Mouse (Mus musculus): ENCODE data around the gene Churc1. TPM values are rescaled to one million over a fixed set of nuclear protein-coding genes. Genes with fewer than 3 reads are reported as not detected.

Churc1 gene
- 76.7 and 80.3 TPM in 2 replicates for polyA plus RNA-seq (2015; fragmentation: Nextera tagmentation; extraction: Ambion mirVana)

- 0% methylated on average over 31 of the region's 31 CpGs for WGBS (ENCODE audit: insufficient replicate concordance)
- Histone ChIP-seq H3K9me3 (replicated peaks) (no peaks in the 10 kb centered on the region), H3K36me3 (replicated peaks) (no peaks in the 10 kb centered on the region), H3K27ac (replicated peaks) (peak within 1 kb of the TSS; percentile 88), H3K4me2 (peak within 1 kb of the TSS; percentile 77), H3K27me3 (no peaks in the 10 kb centered on the region), H3K4me3 (replicated peaks) (peak within 1 kb of the TSS; percentile 80), H3K9ac (peak within 1 kb of the TSS; percentile 78), H3K4me1 (replicated peaks) (peaks cover 17% of the 10 kb centered on the region)
- peak; percentile 99 for ATAC-seq (ENCODE audit: insufficient read depth)
Measured at GRCm38 (mm10) chr12:76765354-76765851, at the start of gene Churc1, which contains the start of gene Fntb. TSS of gene Churc1 (plus strand) at chr12:76765538. TSS of gene Fntb (plus strand) at chr12:76765589.

- Histone ChIP-seq H3K27me3 (peaks cover 19% of the 10 kb centered on the region), H3K4me3 (replicated peaks) (no peak overlapping the region), H3K4me1 (replicated peaks) (peaks cover 26% of the 10 kb centered on the region), H3K4me2 (no peak overlapping the region), H3K36me3 (replicated peaks) (no peaks in the 10 kb centered on the region), H3K9ac (no peak overlapping the region), H3K27ac (replicated peaks) (no peak overlapping the region), H3K9me3 (replicated peaks) (no peaks in the 10 kb centered on the region)
- peak; percentile 65 for ATAC-seq (ENCODE audit: insufficient read depth)
- 69% methylated on average over 4 of the region's 4 CpGs for WGBS (ENCODE audit: insufficient replicate concordance)
Measured at GRCm38 (mm10) chr12:76718384-76718783, 47.0 kb upstream of the Churc1 start.

GRCm38 (mm10) chr12:76720572-76720971 is 44.8 kb upstream of the Churc1 start:
- Histone ChIP-seq H3K4me2 (no peak overlapping the region), H3K9me3 (replicated peaks) (no peaks in the 10 kb centered on the region), H3K27ac (replicated peaks) (no peak overlapping the region), H3K4me1 (replicated peaks) (peaks cover 21% of the 10 kb centered on the region), H3K27me3 (peaks cover 9% of the 10 kb centered on the region), H3K4me3 (replicated peaks) (no peak overlapping the region), H3K9ac (no peak overlapping the region), H3K36me3 (replicated peaks) (no peaks in the 10 kb centered on the region)
- no peak for ATAC-seq (ENCODE audit: insufficient read depth)

GRCm38 (mm10) chr12:76722026-76722425 is 43.3 kb upstream of the Churc1 start:
- no peak for ATAC-seq (ENCODE audit: insufficient read depth)
- H3K36me3 ChIP-seq (replicated peaks), result no peaks in the 10 kb centered on the region
- peaks cover 4% of the 10 kb centered on the region for H3K27me3 ChIP-seq
- no peak overlapping the region for H3K4me2 ChIP-seq
- no peak overlapping the region for H3K27ac ChIP-seq (replicated peaks)
- no peaks in the 10 kb centered on the region for H3K9me3 ChIP-seq (replicated peaks)
- 65% methylated on average over 3 of the region's 3 CpGs for WGBS (ENCODE audit: insufficient replicate concordance)
- H3K4me1 ChIP-seq (replicated peaks), result peaks cover 21% of the 10 kb centered on the region
- no peak overlapping the region for H3K9ac ChIP-seq
- H3K4me3 ChIP-seq (replicated peaks), result no peak overlapping the region

GRCm38 (mm10) chr12:76727955-76728354 is 37.4 kb upstream of the Churc1 start:
- ATAC-seq (ENCODE audit: insufficient read depth), result no peak
- no peaks in the 10 kb centered on the region for H3K9me3 ChIP-seq (replicated peaks)
- H3K27ac ChIP-seq (replicated peaks), result no peak overlapping the region
- H3K27me3 ChIP-seq, result peaks cover 31% of the 10 kb centered on the region
- no peak overlapping the region for H3K4me2 ChIP-seq
- no peaks in the 10 kb centered on the region for H3K36me3 ChIP-seq (replicated peaks)
- no peak overlapping the region for H3K9ac ChIP-seq
- H3K4me1 ChIP-seq (replicated peaks), result no peaks in the 10 kb centered on the region
- no peak overlapping the region for H3K4me3 ChIP-seq (replicated peaks)
- WGBS (ENCODE audit: insufficient replicate concordance), result 63% methylated on average over 4 of the region's 4 CpGs

GRCm38 (mm10) chr12:76750866-76751459 is 14.4 kb upstream of the Churc1 start:
- WGBS (ENCODE audit: insufficient replicate concordance), result 75% methylated on average over 16 of the region's 16 CpGs
- no peak overlapping the region for H3K4me2 ChIP-seq
- H3K9me3 ChIP-seq (replicated peaks), result no peaks in the 10 kb centered on the region
- ATAC-seq (ENCODE audit: insufficient read depth), result no peak
- no peak overlapping the region for H3K27ac ChIP-seq (replicated peaks)
- peaks cover 22% of the 10 kb centered on the region for H3K27me3 ChIP-seq
- no peak overlapping the region for H3K4me3 ChIP-seq (replicated peaks)
- H3K4me1 ChIP-seq (replicated peaks), result no peaks in the 10 kb centered on the region
- H3K9ac ChIP-seq, result no peak overlapping the region
- no peaks in the 10 kb centered on the region for H3K36me3 ChIP-seq (replicated peaks)

- peaks cover 22% of the 10 kb centered on the region for H3K27me3 ChIP-seq
- H3K27ac ChIP-seq (replicated peaks), result no peak overlapping the region
- H3K4me2 ChIP-seq, result no peak overlapping the region
- no peak overlapping the region for H3K9ac ChIP-seq
- 41% methylated on average over 14 of the region's 14 CpGs for WGBS (ENCODE audit: insufficient replicate concordance)
- no peaks in the 10 kb centered on the region for H3K36me3 ChIP-seq (replicated peaks)
- H3K4me3 ChIP-seq (replicated peaks), result no peak overlapping the region
- H3K4me1 ChIP-seq (replicated peaks), result no peaks in the 10 kb centered on the region
- H3K9me3 ChIP-seq (replicated peaks), result no peaks in the 10 kb centered on the region
- ATAC-seq (ENCODE audit: insufficient read depth), result no peak
Measured at GRCm38 (mm10) chr12:76752652-76753318, 12.6 kb upstream of the Churc1 start.

DNA sequence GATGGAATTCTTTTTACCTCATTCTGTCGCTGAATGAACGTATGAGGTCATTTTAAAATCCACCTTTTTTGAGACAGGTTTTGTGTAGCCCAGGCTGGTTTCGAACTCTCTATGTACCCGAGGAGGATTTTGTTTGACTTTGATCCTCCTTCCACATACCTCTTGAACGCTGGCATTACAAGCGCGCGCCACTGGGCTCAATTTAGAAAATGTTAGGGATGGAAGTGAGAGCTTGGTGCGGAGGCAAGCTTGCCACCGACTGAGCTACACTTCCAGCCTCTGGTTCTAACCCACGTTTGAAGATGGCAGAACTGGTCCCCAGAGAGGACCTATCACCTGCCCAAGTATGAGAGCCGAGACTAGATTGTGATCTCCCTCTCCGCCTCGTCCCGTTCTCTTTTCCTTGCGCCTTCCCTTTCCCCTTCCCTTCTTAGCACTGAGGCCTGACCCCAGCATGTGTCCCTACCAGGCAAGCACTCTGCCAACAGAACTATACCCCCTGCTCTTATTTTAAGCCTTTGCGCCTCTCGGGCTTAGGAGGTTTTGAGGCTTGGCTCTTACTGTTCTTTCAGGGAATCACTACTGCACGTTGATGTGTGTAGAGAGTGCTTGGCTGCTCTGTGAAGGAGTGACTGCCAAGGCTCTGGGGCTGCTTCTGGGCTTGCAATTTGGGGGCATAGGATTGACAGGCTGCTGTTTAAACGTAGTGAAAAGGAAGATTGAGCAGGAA is 728 bp downstream of the Churc1 start:
- H3K9ac ChIP-seq, result peak overlapping the region; percentile 78
- peak overlapping the region; percentile 80 for H3K4me3 ChIP-seq (replicated peaks)
- peaks cover 17% of the 10 kb centered on the region for H3K4me1 ChIP-seq (replicated peaks)
- 32% methylated on average over 20 of the region's 20 CpGs for WGBS (ENCODE audit: insufficient replicate concordance)
- H3K9me3 ChIP-seq (replicated peaks), result no peaks in the 10 kb centered on the region
- ATAC-seq (ENCODE audit: insufficient read depth), result peak; percentile 2; the same call in 1 of the 2 replicates
- H3K36me3 ChIP-seq (replicated peaks), result no peaks in the 10 kb centered on the region
- peak overlapping the region; percentile 88 for H3K27ac ChIP-seq (replicated peaks)
- H3K27me3 ChIP-seq, result no peaks in the 10 kb centered on the region
- H3K4me2 ChIP-seq, result peak overlapping the region; percentile 77

GRCm38 (mm10) chr12:76770841-76771500 is 5.6 kb downstream of the Churc1 start:
- Histone ChIP-seq H3K27me3 (no peaks in the 10 kb centered on the region), H3K4me2 (no peak overlapping the region), H3K4me3 (replicated peaks) (no peak overlapping the region), H3K36me3 (replicated peaks) (0 out of 2 replicates have a peak, but pooled peaks cover 2% of the 10 kb centered on the region), H3K9ac (no peak overlapping the region), H3K27ac (replicated peaks) (no peak overlapping the region), H3K9me3 (replicated peaks) (no peaks in the 10 kb centered on the region), H3K4me1 (replicated peaks) (peaks cover 12% of the 10 kb centered on the region)
- 75% methylated on average over 5 of the region's 5 CpGs for WGBS (ENCODE audit: insufficient replicate concordance)
- ATAC-seq (ENCODE audit: insufficient read depth), result no peak

DNA sequence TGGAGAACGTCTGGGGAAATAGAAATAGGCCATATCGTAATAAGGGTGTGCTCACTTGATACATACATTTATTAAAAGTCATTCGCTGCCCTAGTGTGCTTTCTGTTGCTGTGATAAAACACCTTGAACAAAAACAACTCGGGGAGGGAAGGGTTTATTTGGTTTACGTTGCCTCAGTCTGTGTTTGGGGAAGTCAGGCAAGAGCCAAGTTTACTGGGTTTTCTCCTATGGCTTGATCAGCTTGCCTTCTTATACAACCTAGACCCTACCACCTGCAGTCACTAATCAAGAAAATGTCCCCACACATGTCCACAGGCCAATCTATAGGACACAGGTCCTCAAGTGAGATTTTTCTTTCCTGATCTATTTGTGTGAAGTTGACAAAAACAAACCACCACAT is 6.2 kb downstream of the Churc1 start:
- H3K4me3 ChIP-seq (replicated peaks), result no peak overlapping the region
- H3K9ac ChIP-seq, result no peak overlapping the region
- H3K27me3 ChIP-seq, result no peaks in the 10 kb centered on the region
- H3K36me3 ChIP-seq (replicated peaks), result 0 out of 2 replicates have a peak, but pooled peaks cover 4% of the 10 kb centered on the region
- no peak overlapping the region for H3K27ac ChIP-seq (replicated peaks)
- no peak overlapping the region for H3K4me2 ChIP-seq
- WGBS (ENCODE audit: insufficient replicate concordance), result 78% methylated on average over 5 of the region's 5 CpGs
- ATAC-seq (ENCODE audit: insufficient read depth), result no peak
- H3K9me3 ChIP-seq (replicated peaks), result no peaks in the 10 kb centered on the region
- H3K4me1 ChIP-seq (replicated peaks), result peaks cover 6% of the 10 kb centered on the region

GRCm38 (mm10) chr12:76774652-76775051 is 9.3 kb downstream of the Churc1 start:
- Histone ChIP-seq H3K9ac (no peak overlapping the region), H3K27me3 (no peaks in the 10 kb centered on the region), H3K4me1 (replicated peaks) (0 out of 2 replicates have a peak, but pooled peaks cover 4% of the 10 kb centered on the region), H3K27ac (replicated peaks) (no peak overlapping the region), H3K9me3 (replicated peaks) (no peaks in the 10 kb centered on the region), H3K4me3 (replicated peaks) (no peak overlapping the region), H3K4me2 (no peak overlapping the region), H3K36me3 (replicated peaks) (peaks cover 10% of the 10 kb centered on the region)
- 36% methylated on average over 3 of the region's 3 CpGs for whole genome bisulfite sequencing (ENCODE audit: insufficient replicate concordance)
- no peak for ATAC-seq (ENCODE audit: insufficient read depth)
